Mouse (Mus musculus) liver, postnatal 0 days (tissue): ENCODE data around the gene Tmem88. TPM values are rescaled to one million over a fixed set of nuclear protein-coding genes. Genes with fewer than 3 reads are reported as not detected.
A peak's percentile ranks its signal among the peaks of the same experiment; 100 is the strongest.

Experiments
- ATAC-seq: fragments of 200-750 bp; cut with Nextera tagmentation; 2 replicates; pipeline ENCODE4 v1.8.0; 2017; ENCODE audit warnings: mild to moderate bottlenecking, moderate library complexity
- DNase-seq: peaks from one replicate; pipeline ENCODE4 v3.0.0-alpha.2; 2016
- H3K27ac ChIP-seq: fragments of 300-500 bp; sonication (generic); 2 replicates; pipeline ENCODE4 v1.5.1; 2014; ENCODE audit warnings: antibody characterized with exemption, moderate library complexity, mild to moderate bottlenecking, low read depth
- H3K27me3 ChIP-seq: fragments of 300-500 bp; sonication (generic); 2 replicates; pipeline ENCODE4 v1.6.1; 2014; ENCODE audit warnings: low read length, control low read depth, mixed read lengths; ENCODE audit not compliant: insufficient read depth
- H3K36me3 ChIP-seq: fragments of 300-500 bp; sonication (generic); replicated peaks from 2 replicates; pipeline ENCODE4 v1.6.1; 2014; ENCODE audit warnings: mild to moderate bottlenecking, control low read depth, low read length, moderate library complexity, mixed read lengths; ENCODE audit not compliant: insufficient read depth
- H3K4me1 ChIP-seq: fragments of 300-500 bp; sonication (generic); 2 replicates; pipeline ENCODE4 v1.6.1; 2014; ENCODE audit warnings: antibody characterized with exemption, mild to moderate bottlenecking, control low read depth; ENCODE audit not compliant: insufficient read depth
- H3K4me2 ChIP-seq: fragments of 300-500 bp; sonication (generic); 2 replicates; pipeline ENCODE4 v1.6.1; 2014; ENCODE audit warnings: low read depth, mild to moderate bottlenecking, low read length, moderate library complexity, mixed read lengths
- H3K4me3 ChIP-seq: fragments of 300-500 bp; sonication (generic); 2 replicates; pipeline ENCODE4 v1.5.1; 2014; ENCODE audit warnings: low read depth, low read length
- H3K9ac ChIP-seq: fragments of 300-500 bp; sonication (generic); replicated peaks from 2 replicates; pipeline ENCODE4 v1.6.1; 2014; ENCODE audit warnings: mild to moderate bottlenecking, moderate library complexity
- H3K9me3 ChIP-seq: fragments of 300-500 bp; sonication (generic); 2 replicates; pipeline ENCODE4 v1.6.1; 2016; ENCODE audit warnings: mild to moderate bottlenecking, control low read depth, low read length, mixed read lengths
- CTCF ChIP-seq: sonication (generic); IDR thresholded peaks from 2 replicates; pipeline ENCODE4 v1.5.1; 2016; ENCODE audit warnings: antibody characterized with exemption, low read depth
- EP300 ChIP-seq: IDR thresholded peaks from 2 replicates; pipeline ENCODE4 v1.6.1; 2016; ENCODE audit warnings: antibody characterized with exemption, low read depth, mild to moderate bottlenecking
- WGBS: fragments of 180-500 bp; shearing (Covaris S2); extraction: QIAGEN DNeasy Blood & Tissue Kit; methylation state at CpG from one replicate; pipeline ENCODE4 v1.1.7; 2014; ENCODE audit not compliant: insufficient replicate concordance; 5-methylcytosine and 5-hydroxymethylcytosine counted together
- polyA plus RNA-seq: library from polyadenylated mRNA; unstranded; fragments of >200 nt; fragmentation: Nextera tagmentation; extraction: Ambion mirVana; gene quantifications from 2 replicates; pipeline ENCODE4 v1.2.1, GENCODE M21; 2015

Gene Tmem88
- polyA plus RNA-seq, 1 experiment from 2014 or later = 12.3 TPM

- Histone ChIP-seq H3K4me1 (peaks cover 4% of the 10 kb centered on the region; the same call in 1 of the 2 replicates), H3K9me3 (no peaks in the 10 kb centered on the region), H3K4me3 (no peak overlapping the region), H3K27ac (no peak overlapping the region), H3K27me3 (no peaks in the 10 kb centered on the region), H3K36me3 (no peaks in the 10 kb centered on the region), H3K4me2 (no peak overlapping the region), H3K9ac (no peak overlapping the region)
- TF ChIP-seq EP300 (no peak), CTCF (no peak)
- WGBS = 65% methylated on average over 14 of the region's 14 CpGs
- DNase-seq (peak; percentile 28), ATAC-seq (no peak)
Observed at GRCm38 (mm10) chr11:69389531-69390399, 8.3 kb downstream of the Tmem88 start.

DNA sequence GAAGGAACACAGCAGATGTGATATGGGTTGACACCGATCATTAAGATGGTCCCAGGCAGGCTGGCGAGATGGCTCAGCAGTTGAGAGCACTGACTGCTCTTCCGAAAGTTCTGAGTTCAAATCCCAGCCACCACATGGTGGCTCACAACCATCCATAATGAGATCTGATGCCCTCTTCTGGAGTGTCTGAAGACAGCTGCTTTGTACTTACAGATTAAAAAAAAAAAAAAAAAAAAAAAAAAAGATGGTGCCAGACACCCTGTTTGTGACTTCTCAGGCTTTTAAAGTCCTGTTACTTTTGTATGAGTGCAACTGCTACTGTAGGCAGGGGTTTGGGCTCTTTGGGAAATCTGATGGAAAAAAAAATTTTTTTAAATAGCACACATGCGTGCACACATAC, 9.4 kb downstream of the Tmem88 start:
- TF ChIP-seq CTCF (no peak), EP300 (no peak)
- H3K4me1 ChIP-seq = no peaks in the 10 kb centered on the region
- no peaks in the 10 kb centered on the region for H3K36me3 ChIP-seq
- H3K4me3 ChIP-seq = no peak overlapping the region
- no peaks in the 10 kb centered on the region for H3K9me3 ChIP-seq
- H3K9ac ChIP-seq = no peak overlapping the region
- DNase-seq = no peak
- H3K4me2 ChIP-seq = no peak overlapping the region
- H3K27me3 ChIP-seq = no peaks in the 10 kb centered on the region
- H3K27ac ChIP-seq = no peak overlapping the region
- 88% methylated on average over 4 of the region's 4 CpGs for WGBS
- no peak for ATAC-seq

DNA sequence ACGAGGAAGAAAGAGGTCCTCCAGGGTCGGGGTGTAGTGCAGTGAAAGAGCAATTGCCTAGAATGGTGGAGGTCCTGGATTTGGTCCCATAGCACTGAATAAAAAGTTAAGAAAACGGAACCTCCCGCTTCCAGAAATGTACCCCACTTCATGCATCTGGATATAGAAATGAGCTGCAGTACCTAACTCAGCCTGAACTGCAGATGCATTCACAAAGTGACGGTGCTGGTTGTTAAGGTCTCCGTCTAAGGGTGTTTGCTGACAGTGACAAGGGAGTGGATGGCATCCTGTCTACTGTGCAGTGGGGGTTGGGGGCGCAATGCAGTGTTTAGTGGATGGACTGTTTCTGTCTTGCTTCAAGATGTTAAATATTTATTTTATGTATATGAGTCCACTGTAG, 11.3 kb downstream of the Tmem88 start:
- no peak overlapping the region for H3K27ac ChIP-seq
- H3K27me3 ChIP-seq = no peaks in the 10 kb centered on the region
- no peak overlapping the region for H3K9ac ChIP-seq
- H3K4me3 ChIP-seq = no peak overlapping the region
- DNase-seq = no peak
- no peak overlapping the region for H3K4me2 ChIP-seq
- no peaks in the 10 kb centered on the region for H3K36me3 ChIP-seq
- H3K9me3 ChIP-seq = no peaks in the 10 kb centered on the region
- ATAC-seq = no peak
- H3K4me1 ChIP-seq = no peaks in the 10 kb centered on the region
- no peak for TF ChIP-seq EP300
- TF ChIP-seq CTCF = no peak
- 75% methylated on average over 7 of the region's 7 CpGs for WGBS

DNA sequence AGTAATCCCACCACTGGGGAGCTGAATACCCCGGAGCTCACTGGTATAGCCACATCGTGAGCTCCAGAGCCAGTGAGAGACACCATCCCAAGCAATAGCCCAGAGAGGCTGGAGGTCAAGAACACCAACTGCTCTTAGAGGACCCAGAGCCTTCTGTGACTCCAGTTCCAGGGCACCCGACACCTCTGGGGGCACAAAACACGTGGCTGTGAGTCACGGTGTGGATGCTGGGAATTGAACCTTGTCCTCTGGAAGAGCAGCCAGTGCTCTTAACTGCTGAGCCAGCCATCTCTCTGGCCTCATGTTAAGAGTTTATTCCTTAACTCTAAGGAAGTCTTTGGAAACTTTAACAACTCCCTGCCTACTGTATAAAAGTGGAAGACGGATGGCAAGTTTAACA, 13.1 kb downstream of the Tmem88 start:
- WGBS = 69% methylated on average over 6 of the region's 6 CpGs
- Histone ChIP-seq H3K36me3 (no peaks in the 10 kb centered on the region), H3K9me3 (no peaks in the 10 kb centered on the region), H3K4me1 (peaks cover under 1% of the 10 kb centered on the region; the same call in 1 of the 2 replicates), H3K27ac (no peak overlapping the region), H3K4me2 (no peak overlapping the region), H3K27me3 (no peaks in the 10 kb centered on the region), H3K9ac (no peak overlapping the region), H3K4me3 (no peak overlapping the region)
- ATAC-seq = no peak
- DNase-seq = no peak
- TF ChIP-seq CTCF = no peak

GRCm38 (mm10) chr11:69382478-69383105, 15.4 kb downstream of the Tmem88 start:
- no peak overlapping the region for H3K4me3 ChIP-seq
- 76% methylated on average over 10 of the region's 10 CpGs for whole genome bisulfite sequencing
- H3K27me3 ChIP-seq = no peaks in the 10 kb centered on the region
- H3K9me3 ChIP-seq = no peaks in the 10 kb centered on the region
- H3K4me1 ChIP-seq = peaks cover 8% of the 10 kb centered on the region
- TF ChIP-seq CTCF (no peak), EP300 (no peak)
- H3K9ac ChIP-seq = no peak overlapping the region
- H3K4me2 ChIP-seq = no peak overlapping the region
- H3K36me3 ChIP-seq = no peaks in the 10 kb centered on the region
- ATAC-seq = no peak
- DNase-seq = no peak
- H3K27ac ChIP-seq = no peak overlapping the region

DNA sequence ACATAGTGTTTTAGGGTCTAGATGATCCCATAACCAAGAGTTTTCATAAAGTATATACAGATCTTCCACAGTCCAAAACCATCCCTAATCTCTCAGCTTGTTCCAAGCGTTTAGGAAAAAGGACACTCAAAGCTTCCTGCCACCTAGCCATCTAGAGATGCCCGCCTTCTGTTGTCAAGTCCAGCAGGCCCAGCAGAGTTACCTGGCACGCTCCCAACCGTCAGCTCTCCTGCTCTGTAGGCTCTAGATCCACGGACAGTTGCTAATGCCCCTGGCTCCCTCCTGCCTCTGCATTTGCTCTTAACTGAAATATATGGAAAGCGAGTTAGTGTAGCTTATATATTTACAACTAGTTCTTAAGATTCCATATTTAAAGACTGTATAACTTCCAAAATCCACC, 16.7 kb downstream of the Tmem88 start:
- WGBS = 84% methylated on average over 6 of the region's 6 CpGs
- Histone ChIP-seq H3K36me3 (no peaks in the 10 kb centered on the region), H3K4me1 (peaks cover 11% of the 10 kb centered on the region), H3K9ac (no peak overlapping the region), H3K4me3 (no peak overlapping the region), H3K9me3 (no peaks in the 10 kb centered on the region), H3K27me3 (no peaks in the 10 kb centered on the region), H3K27ac (no peak overlapping the region), H3K4me2 (no peak overlapping the region)
- ATAC-seq (no peak), DNase-seq (no peak)
- TF ChIP-seq CTCF (no peak), EP300 (no peak)
